Mouse (Mus musculus): ENCODE results near the gene Col7a1.

DNA sequence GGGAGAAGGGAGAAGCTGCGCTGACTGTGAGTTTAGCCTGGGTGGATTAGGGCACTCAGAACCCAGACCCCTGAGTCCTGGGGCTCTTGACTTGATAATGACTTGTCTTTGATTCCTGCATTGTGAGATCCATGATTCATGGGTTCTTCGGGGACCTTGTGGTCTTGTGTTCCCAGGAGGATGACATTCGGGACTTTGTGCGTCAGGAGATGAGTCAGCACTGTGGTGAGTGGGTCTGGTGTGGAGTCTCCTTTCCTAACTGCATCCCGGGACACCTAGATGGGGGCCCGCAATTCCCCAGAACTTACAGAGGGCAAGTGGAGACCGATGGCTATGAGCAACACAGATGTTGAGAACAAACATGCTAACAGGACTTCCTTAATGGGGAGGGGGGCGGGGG, 29.1 kb downstream of the Col7a1 start:
- TF ChIP-seq POLR2A (IDR thresholded peaks at IDR 0.05; ENCODE audit: extremely low read depth, insufficient read depth, low read length): no peak
- no peak for TF ChIP-seq CTCF (IDR thresholded peaks at IDR 0.05; ENCODE audit: low read depth, low read length)
